Mouse (Mus musculus) monocyte, adult 2 months (primary cell): ENCODE measurements around the gene Aoc2.
"Not testable (repeated sequence)": the region's sequence is repeated elsewhere in the genome, so short reads cannot be mapped to it uniquely, and the experiment has no call there.

Experiments used
- DNase-seq, 2 experiments: peaks; one replicate each; pipeline ENCODE4 v3.0.0; 2022; ENCODE audit warnings: low spot score in 2 of 2, low read depth in 1 of 2

The Aoc2 gene

DNA sequence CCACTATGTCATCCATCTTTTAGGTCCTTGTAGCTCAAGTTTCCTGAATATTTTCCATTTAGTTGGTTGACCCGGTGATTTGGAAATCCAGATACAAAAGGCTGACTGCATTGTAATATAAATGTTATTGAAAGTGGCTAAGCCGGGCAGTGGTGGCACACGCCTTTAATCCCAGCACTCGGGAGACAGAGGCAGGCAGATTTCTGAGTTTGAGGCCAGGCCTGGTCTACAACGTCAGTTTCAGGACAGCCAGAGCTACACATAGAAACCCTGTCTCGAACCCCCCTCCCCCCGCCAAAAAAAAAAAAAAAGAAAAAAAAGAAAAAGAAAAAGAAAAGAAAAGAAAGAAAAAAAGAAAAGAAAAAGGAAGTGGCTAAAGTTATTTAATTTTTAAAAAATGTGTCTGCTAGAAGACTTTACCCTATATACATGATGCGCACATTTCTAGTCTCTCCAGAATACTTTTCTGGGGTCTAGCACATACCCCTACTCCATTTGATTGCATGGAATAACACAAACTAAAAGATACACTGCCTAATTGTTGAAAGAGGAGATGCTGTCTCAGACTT lies 9.7 kb upstream of the Aoc2 start:
- no peak for DNase-seq

- DNase-seq, result peak; percentile 76 to 90
Measured at GRCm38 (mm10) chr11:101315665-101316500, 9.0 kb upstream of the Aoc2 start, which contains the start of gene Psme3. Gene Psme3 (plus strand): TSS chr11:101316213.

GRCm38 (mm10) chr11:101316501-101316917 lies 8.4 kb upstream of the Aoc2 start:
- peak in 1 of 2 experiments; percentile 17 for DNase-seq

GRCm38 (mm10) chr11:101323609-101324008 lies 1.3 kb upstream of the Aoc2 start:
- DNase-seq, result no peak

DNA sequence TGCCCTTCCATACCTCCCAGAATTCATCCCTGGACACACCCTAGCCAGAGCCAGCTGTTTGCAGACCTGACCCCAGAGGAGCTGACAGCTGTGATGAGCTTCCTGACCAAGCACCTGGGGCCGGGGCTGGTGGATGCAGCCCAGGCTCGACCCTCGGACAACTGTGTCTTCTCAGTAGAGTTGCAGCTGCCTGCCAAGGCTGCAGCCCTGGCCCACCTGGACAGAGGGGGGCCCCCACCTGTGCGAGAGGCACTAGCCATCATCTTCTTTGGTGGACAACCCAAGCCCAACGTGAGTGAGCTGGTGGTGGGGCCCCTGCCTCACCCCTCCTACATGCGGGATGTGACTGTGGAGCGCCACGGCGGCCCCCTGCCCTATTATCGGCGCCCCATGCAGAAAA lies 338 bp downstream of the Aoc2 start:
- not testable (repeated sequence) for DNase-seq

GRCm38 (mm10) chr11:101326147-101326546 lies 1.3 kb downstream of the Aoc2 start:
- no peak for DNase-seq

- DNase-seq, result no peak
Measured at GRCm38 (mm10) chr11:101327311-101327710, 2.4 kb downstream of the Aoc2 start.

DNA sequence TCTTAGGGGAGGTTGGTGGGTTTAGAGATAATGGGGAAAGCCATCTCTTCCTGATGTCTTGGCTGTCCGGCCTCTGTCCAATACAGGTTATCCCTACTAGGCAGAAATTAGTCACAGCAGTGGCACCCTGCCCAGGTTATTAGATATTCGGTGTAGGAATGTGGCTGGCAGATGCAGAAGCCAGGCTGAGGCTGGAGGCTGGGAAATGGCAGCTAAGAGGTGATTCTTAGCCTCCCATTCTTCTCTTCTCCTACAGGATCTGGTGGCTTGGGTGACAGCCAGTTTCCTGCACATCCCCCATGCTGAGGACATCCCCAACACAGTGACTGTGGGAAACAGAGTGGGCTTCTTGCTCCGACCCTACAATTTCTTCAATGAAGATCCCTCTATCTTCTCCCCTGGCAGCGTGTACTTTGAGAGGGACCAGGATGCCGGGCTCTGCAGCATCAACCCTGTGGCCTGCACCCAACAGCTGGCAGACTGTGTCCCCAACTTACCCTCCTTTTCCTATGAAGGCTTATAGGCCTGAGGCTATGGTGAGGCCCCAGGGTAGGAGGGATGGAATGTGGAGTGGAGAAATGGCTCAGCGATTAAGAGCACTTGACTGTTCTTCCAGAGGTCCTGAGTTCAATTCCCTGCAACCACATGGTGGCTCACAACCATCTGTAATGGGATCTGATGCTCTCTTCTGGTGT lies 4.2 kb downstream of the Aoc2 start:
- no peak for DNase-seq

DNA sequence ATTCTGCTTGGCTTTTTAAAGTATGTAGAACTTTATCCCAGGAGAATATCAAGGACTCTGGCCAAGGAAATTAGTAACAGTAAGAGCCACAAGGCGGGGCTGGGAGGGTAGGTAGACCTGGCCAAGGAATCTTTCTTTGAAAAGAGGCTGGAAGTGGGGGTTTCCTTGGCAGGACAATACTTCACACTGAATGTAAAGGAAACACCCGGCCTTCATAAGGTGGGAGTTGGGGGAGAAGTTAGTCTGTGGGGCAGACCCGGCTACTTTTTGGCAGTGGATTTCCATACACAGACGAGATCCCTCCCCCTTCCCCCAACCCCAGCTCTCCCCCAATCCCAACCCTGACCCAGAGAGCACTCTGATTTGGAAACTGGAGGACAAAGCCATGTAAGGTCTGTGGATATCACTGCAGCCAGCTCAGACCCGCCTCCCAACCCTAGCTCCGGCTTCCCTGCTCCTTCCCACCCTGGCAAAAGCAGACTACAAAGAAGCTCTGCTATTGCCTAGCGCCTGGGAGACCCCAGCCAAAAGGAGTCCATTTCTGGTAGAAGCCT lies 5.6 kb downstream of the Aoc2 start, which contains the start of gene Aoc3:
Aoc3 (plus strand) TSS at position 235 of the 554 bp plus-strand sequence.
- no peak for DNase-seq

GRCm38 (mm10) chr11:101330961-101331360 lies 6.1 kb downstream of the Aoc2 start:
- not testable (repeated sequence) for DNase-seq

DNA sequence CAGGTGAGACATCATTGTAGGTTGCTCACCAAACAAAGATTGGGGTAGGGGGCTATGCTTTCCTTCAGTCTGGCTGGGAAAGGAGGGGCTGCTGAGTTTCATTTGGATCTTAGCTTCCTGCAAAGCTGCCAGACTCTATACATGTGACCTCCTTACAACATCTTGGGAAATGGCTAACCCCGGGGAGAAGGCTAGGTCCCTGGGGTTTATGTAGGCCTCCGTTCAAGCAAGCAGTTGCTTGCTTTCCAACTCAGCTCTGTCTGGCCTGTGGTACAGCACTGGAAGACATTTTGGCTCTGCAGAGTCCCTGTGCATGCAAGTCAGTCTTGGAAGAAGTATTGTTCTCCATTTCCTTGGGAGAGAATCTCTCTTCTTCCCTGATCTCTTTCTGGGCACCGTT lies 7.7 kb downstream of the Aoc2 start:
- DNase-seq, result no peak

DNA sequence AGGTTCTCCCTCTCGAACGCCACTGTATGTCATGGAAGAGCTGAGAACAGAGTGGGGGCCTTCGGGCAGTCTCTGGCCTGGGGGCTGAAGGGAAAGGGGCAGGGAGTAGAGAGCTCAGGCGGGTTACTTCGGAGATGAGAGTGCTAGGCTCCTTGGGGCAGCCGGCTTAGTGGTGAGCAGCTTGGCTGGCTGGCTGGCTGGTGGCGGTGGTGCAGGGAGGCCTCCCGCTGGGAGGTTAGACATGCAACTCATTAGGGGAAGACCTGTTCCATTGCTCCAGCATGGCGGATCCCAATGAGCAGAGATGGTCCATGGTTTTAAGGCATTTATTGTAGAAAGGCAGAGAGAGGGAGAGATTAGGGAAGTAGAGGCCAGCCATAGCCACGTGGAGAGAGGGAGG lies 9.2 kb downstream of the Aoc2 start:
- DNase-seq, result no peak

DNA sequence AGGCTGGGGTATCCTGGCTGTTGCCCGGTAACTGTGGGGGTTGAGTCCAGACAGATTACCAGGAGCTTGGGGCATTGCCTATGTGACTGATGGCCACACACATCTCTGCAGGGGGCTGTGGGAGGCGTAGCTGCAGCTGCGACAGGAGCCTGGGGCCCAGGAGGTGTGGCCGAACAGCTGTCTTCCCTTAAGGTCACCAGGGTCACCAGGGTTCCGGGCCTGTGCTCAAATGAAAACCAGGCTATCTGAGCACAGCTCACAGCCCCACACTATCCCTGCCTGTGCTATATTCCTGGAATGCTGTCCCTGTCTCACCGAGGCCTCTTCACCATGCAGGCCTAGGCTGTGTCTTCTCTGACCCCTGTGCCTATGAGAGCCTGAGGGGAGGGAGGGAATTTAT lies 9.7 kb downstream of the Aoc2 start:
- DNase-seq, result no peak

GRCm38 (mm10) chr11:101335685-101336084 lies 10.8 kb downstream of the Aoc2 start:
- DNase-seq, result no peak

- no peak for DNase-seq
Measured at GRCm38 (mm10) chr11:101338123-101338760, 13.4 kb downstream of the Aoc2 start.

DNA sequence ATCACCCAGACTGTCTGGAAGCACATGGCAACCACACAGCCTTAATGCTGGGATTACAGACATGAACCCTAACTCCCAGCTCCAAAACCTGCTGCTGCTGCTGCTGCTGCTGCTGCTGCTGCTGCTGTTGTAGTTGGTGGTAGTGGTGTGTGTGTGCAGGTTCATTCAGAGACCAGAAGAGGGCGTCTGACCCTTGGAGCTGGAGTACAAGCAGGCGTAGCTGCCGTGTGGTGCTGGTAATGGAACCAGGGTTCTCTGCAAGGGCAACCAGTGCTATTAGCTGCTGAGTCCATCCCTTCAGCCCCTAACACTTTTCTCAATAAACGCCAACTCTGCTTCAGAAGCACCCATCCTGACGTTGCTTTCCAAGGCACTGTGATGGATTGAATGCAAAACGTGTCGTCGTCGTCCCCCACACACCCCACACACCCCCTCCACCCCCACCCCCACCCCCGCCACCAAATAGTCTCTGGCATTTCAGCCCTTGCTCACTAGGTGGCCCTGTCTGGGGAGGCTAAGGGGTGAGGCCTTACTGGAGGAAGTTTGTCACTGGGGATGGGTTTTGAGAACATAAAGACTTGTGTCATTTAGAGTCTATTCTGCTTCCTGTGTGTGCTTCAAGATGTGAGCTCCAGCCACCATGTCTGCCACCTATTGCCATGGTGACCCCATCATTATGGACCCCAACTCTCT lies 22.4 kb downstream of the Aoc2 start:
- DNase-seq, result no peak

DNA sequence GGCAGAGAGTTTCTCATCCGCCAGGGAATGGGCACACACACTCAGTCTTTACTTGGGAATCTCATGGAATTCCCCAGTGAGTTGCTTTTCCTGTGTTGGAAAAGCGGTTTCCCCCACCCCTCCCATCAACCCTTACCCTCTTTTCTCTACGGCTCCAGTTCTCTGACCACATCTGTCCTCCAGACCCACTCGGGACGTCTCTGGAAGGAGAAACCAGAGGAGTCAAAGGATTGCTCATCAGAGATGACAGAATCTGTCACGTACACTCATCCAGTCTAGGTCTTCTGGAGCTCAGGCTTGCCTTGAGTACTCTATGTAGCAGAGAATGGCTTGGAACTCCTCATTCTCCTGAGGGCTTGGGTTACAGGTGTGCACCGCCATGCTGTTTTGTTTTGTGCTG lies 23.9 kb downstream of the Aoc2 start:
- DNase-seq, result no peak

GRCm38 (mm10) chr11:101349216-101349615 lies 24.4 kb downstream of the Aoc2 start:
- DNase-seq, result no peak

DNA sequence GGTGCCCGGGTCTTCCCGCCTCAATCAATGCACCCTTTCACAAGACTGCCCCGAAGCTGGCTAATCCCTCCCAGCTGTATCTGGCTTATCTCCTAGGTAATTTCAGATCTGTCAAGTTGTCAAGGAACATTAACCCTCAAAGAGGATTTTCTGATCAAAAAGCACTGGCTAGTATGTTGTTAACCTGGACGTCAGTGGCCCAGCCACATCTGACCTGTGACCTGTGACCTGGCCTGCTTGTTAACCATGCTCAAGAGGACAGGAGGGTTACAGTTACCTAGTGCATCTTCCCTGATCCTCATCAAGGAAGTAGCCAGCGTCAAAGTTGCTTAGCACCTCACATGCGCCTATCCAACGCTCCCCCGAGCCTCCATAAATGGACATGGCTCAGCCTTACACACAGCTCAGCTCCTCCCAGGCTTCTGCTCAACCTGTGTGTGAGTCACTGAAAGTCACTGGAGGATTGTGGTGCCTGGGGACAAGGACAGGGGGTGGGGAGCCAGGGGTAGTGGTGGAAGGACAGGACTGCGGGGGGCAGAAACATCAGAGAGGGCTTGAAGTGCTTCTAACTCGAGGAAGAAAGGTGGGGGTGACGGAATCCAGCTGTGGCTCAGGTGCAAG lies 26.3 kb downstream of the Aoc2 start:
- no peak for DNase-seq

DNA sequence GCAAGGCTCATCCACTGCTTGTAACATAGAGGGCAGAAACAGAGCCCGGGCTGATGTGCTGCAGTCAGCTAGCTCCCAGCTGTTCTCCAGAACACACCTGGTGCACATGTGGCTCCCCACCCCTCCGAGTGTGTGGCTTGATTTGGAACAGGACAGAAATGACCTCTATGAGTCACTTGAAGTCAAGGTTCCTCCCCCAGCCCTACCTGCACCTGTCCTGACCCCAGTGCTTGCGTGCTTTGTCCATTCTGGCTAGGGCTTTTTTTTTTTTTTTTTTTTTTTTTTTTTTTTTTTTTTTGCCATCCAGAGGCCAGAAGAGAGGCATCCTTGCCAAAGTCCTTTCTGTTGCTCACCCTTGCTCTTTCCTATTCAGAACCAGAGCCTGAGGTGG lies 26.9 kb downstream of the Aoc2 start:
- no peak for DNase-seq
